Mouse (Mus musculus): Measurements from ENCODE around the gene Olfr707.
"Not testable (repeated sequence)": the region's sequence is repeated elsewhere in the genome, so short reads cannot be mapped to it uniquely, and the experiment has no call there.

Olfr707 gene

DNA sequence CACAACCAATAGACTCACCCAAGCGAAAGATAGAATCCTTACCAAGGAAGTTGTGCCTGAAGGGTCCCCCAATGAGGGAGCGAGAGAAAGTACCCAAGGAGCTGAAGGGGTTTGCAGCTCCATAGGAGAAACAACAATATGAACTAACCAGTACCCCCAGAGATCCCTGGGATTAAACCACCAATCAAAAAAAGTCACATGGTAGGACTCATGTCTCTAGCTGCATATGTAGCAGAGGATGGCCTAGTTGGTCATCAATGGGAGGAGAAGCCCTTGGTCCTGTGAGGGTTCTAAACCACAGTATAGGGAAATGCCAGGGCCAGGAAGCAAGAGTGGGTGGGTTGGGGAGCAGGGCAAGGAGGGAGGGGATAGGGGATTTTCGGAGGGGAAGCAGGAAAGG is at the start of gene Olfr707:
Gene Olfr707, minus strand, starts transcription at position 101 of the 400 bp plus-strand sequence.
- not testable (repeated sequence) for DNase-seq (ENCODE audit: low read depth, low spot score)

DNA sequence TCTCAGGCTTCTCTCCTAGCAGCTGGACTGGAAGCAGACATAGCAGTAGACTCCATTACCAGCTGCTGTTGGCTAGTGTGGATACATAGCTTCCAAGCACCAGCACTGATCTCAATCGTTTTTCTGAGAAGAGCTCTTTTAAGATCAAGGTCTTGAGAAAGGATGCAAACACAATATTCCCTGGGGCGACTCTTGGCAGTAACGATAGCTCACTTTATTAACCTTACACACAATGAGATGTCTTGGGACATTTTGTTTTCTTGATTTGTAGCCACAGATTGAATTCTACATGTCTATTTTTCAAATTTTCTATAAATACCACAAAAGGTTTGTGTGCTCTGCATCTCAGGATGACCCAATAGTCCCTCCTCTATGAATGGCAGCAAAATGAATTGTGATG is 47.2 kb upstream of the Olfr707 start, which contains the start of gene Olfr710:
Gene Olfr710, minus strand, starts transcription at position 101 of the 400 bp plus-strand sequence.
- no peak for DNase-seq (ENCODE audit: low read depth, low spot score)

DNA sequence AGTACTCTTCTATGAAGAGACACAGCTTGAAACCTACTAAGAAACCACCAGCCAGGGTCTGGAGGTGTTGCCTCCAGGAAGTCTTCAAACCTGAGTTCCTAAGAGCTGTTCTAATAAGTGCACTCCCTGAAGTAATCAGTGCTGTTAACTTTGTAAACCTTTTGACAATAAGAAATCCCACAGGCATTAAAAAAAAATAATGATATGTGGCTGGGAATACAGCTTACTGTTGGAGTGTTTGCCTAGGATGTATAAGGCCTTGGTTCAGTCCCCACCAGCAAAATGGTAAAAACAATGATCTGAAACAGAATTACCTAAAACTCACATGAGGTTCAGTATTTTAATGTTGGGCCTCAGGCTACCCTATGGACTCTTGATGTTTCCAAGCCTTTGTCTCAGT is 31.1 kb upstream of the Olfr707 start, which contains the start of gene Olfr709-ps1:
Gene Olfr709-ps1, minus strand, starts transcription at position 101 of the 400 bp plus-strand sequence.
- no peak for DNase-seq (ENCODE audit: low read depth, low spot score)

DNA sequence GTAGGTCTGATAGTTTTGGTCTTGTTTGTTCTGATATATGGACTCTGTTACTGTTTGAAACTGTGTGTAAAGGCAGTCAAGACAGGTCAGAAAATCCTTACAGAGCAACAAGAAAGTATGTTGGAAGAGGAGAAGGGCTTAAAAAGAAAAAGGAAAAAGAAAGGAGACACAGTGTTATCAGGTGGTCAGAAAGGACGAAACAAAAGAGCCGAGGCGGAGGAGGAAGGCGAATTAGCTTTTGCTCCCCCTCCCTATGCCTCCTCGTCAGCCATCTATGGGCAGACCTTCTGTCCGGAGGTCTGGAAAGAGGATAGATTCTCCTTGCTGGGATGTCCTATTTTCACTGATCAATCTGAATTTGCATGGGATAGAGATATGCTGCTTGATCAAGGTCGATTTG is 19.9 kb upstream of the Olfr707 start:
- DNase-seq (ENCODE audit: low read depth, low spot score), result not testable (repeated sequence)

DNA sequence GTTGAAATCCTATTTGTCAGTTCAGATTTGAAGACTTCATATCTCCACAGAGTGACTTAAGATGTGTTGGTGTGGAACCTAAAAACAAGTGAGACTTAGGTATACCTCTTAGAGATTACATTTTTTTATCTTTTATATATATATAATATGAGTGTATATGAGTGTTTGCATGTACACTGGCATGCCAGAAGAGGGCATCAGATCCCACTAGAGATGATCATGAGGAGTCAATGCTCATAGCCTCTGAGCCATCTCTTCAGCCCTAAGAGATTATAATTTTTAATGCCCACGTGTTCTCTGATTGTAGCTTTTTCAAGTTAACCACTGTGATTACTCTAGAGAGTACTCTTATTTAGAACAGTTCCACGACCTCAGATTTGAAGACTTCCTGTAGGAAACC is 6.6 kb upstream of the Olfr707 start, which contains the start of gene Olfr1532-ps1:
Gene Olfr1532-ps1, plus strand, starts transcription at position 326 of the 400 bp plus-strand sequence.
- no peak for DNase-seq (ENCODE audit: low read depth, low spot score)

DNA sequence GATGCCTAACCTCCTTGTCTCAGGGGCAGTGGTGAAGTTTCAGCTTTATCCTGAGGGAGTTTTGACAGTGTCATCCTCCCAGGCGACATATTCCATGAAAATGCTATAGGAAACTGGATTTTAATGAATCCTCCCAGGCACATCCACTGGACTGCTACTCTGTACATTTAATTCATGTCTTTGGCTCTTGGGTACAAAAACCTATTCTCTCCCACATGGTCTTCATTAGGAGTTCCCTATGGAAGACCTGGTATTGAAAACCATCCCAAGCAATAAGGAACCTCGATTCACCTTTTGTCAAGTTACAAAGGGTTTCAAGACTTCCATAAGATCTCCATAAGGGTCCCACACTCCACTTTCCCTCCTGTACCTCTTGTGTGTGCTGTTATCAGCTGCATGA is 13.0 kb downstream of the Olfr707 start, which contains the start of gene Olfr706:
Gene Olfr706, minus strand, starts transcription at position 101 of the 400 bp plus-strand sequence.
- DNase-seq (ENCODE audit: low read depth, low spot score), result no peak

DNA sequence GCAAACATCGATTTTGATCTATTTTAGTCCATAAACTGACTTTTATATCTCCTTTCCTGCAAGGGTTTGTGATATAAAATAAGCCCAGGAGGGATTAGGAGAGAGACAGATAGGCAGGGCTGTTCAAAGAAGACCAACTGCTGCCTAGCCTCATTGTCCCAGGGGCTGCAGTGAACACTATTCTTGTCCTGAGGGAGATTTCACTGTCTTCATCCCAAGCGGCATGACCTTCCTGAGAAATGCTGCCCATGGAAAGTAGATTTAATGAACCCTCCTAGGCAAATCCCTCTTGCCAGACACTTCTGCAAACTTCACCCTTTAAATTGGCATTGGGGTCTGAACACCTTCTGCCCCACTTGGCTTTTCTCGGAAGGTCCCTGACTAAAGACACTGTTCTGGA is 24.2 kb downstream of the Olfr707 start, which contains the start of gene Olfr705:
Gene Olfr705, minus strand, starts transcription at position 101 of the 400 bp plus-strand sequence.
- no peak for DNase-seq (ENCODE audit: low read depth, low spot score)

DNA sequence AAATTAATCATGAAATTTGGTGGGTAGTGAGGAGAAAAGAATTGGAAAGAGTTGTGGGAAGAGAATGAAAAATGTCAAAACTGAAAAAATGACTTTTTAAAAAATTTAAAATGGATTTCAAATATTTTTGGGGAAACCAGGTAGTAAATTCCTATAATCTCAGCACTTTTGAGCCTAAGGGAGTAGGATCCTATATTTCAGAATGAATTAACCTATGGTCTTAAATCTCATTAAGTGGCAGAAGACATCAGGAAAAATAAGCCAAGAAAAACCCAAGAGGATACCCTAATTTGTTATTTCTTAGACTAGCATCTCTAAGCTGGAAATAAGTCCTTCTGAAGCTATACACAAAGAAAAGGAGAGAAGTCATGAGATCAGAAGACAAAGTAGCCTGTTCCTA is 38.2 kb downstream of the Olfr707 start, which contains the start of gene Olfr704:
Gene Olfr704, plus strand, starts transcription at position 301 of the 400 bp plus-strand sequence.
- no peak for DNase-seq (ENCODE audit: low read depth, low spot score)

DNA sequence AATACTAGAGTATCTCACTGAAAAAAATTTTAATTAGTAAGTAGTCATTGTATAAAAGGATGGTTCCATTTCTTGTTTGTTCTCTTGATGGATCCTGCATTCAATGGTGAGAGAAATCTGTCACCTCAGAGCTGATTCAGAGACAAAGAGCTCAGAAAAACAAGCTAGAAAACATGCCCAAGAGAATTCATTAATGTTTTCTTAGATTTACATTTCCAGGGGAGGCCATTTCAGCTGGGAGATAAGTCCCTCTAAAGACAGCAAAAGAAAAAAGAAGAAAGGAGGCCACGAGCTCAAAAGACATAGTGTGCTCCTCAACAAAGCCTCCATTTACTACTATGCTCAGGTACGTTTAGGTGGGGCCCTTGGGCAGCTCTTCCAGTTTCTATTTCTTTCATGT is 58.0 kb downstream of the Olfr707 start, which contains the start of gene Olfr703:
Gene Olfr703, plus strand, starts transcription at position 301 of the 400 bp plus-strand sequence.
- no peak for DNase-seq (ENCODE audit: low read depth, low spot score)
